Mouse (Mus musculus) hindbrain, embryonic 12.5 days (tissue): Measurements from ENCODE around the gene Hgfac. TPM values are rescaled to one million over a fixed set of nuclear protein-coding genes. Genes with fewer than 3 reads are reported as not detected.

Experiments used
- ATAC-seq: fragments of 200-750 bp; cut with Nextera tagmentation; 2 replicates; pipeline ENCODE4 v1.8.0; 2017; ENCODE audit warnings: moderate TSS enrichment; ENCODE audit not compliant: low FRiP score
- H3K27ac ChIP-seq: fragments of 300-500 bp; sonication (generic); 2 replicates; pipeline ENCODE4 v1.5.1; 2016; ENCODE audit warnings: mild to moderate bottlenecking
- H3K27me3 ChIP-seq: fragments of 300-500 bp; sonication (generic); 2 replicates; pipeline ENCODE4 v1.6.1; 2016; ENCODE audit warnings: mild to moderate bottlenecking
- H3K36me3 ChIP-seq: fragments of 300-500 bp; sonication (generic); 2 replicates; pipeline ENCODE4 v1.6.1; 2016; ENCODE audit warnings: mild to moderate bottlenecking
- H3K4me1 ChIP-seq: fragments of 300-500 bp; sonication (generic); 2 replicates; pipeline ENCODE4 v1.6.1; 2016
- H3K4me2 ChIP-seq: fragments of 300-500 bp; sonication (generic); replicated peaks from 2 replicates; pipeline ENCODE4 v1.6.1; 2016; ENCODE audit warnings: mild to moderate bottlenecking
- H3K4me3 ChIP-seq: fragments of 300-500 bp; sonication (generic); 2 replicates; pipeline ENCODE4 v1.5.1; 2016; ENCODE audit warnings: mild to moderate bottlenecking
- H3K9ac ChIP-seq: fragments of 300-500 bp; sonication (generic); 2 replicates; pipeline ENCODE4 v1.6.1; 2016; ENCODE audit warnings: mild to moderate bottlenecking, moderate library complexity
- H3K9me3 ChIP-seq: fragments of 300-500 bp; sonication (generic); replicated peaks from 2 replicates; pipeline ENCODE4 v1.6.1; 2016; ENCODE audit warnings: mild to moderate bottlenecking
- WGBS: fragments of 180-500 bp; shearing (Covaris S2); methylation state at CpG from one replicate; pipeline ENCODE4 v1.1.7; 2016; 5-methylcytosine and 5-hydroxymethylcytosine counted together
- microRNA-seq: library from miRNA; unstranded; fragments of <30 nt; microRNA quantifications from one replicate; pipeline ENCODE4, GENCODE M21; 2017
- polyA plus RNA-seq: library from polyadenylated mRNA; unstranded; fragments of >200 nt; fragmentation: Nextera tagmentation; extraction: Ambion mirVana; gene quantifications from 2 replicates; pipeline ENCODE4 v1.2.1, GENCODE M21; 2016

Gene Hgfac
- polyA plus RNA-seq, 1 experiment from 2014 or later, result 0.68 TPM

GRCm38 (mm10) chr5:35073992-35074391 is 32.7 kb downstream of the Hgfac start:
- 59% methylated on average over 9 of the region's 9 CpGs for WGBS
- Histone ChIP-seq H3K4me3 (no peak overlapping the region), H3K27ac (no peak overlapping the region), H3K9ac (no peak overlapping the region), H3K9me3 (no peaks in the 10 kb centered on the region), H3K4me2 (no peak overlapping the region), H3K4me1 (peaks cover 10% of the 10 kb centered on the region), H3K36me3 (no peaks in the 10 kb centered on the region), H3K27me3 (peaks cover 9% of the 10 kb centered on the region)
- ATAC-seq, result no peak

- Histone ChIP-seq H3K4me3 (no peak overlapping the region), H3K36me3 (no peaks in the 10 kb centered on the region), H3K4me1 (peaks cover 15% of the 10 kb centered on the region), H3K9ac (no peak overlapping the region), H3K27ac (no peak overlapping the region), H3K9me3 (no peaks in the 10 kb centered on the region), H3K4me2 (no peak overlapping the region), H3K27me3 (peaks cover 23% of the 10 kb centered on the region)
- 92% methylated on average over 1 of the region's 1 CpGs for WGBS
- ATAC-seq, result no peak
These were observed 35.1 kb downstream of the Hgfac start for GRCm38 (mm10) chr5:35076369-35076768.

GRCm38 (mm10) chr5:35079101-35079500 is 37.8 kb downstream of the Hgfac start:
- no peak for ATAC-seq
- Histone ChIP-seq H3K9ac (no peak overlapping the region), H3K27ac (no peak overlapping the region), H3K4me2 (0 out of 2 replicates have a peak overlapping the region, but pooled peaks have one; percentile 15), H3K4me1 (peaks cover 15% of the 10 kb centered on the region; the same call in 1 of the 2 replicates), H3K27me3 (peaks cover 23% of the 10 kb centered on the region), H3K4me3 (no peak overlapping the region), H3K36me3 (no peaks in the 10 kb centered on the region), H3K9me3 (no peaks in the 10 kb centered on the region)
- WGBS, result 27% methylated on average over 18 of the region's 18 CpGs

GRCm38 (mm10) chr5:35084913-35085312 is 43.6 kb downstream of the Hgfac start:
- Histone ChIP-seq H3K9ac (no peak overlapping the region), H3K4me1 (peaks cover 5% of the 10 kb centered on the region; the same call in 1 of the 2 replicates)
- ATAC-seq, result no peak

GRCm38 (mm10) chr5:35088785-35089613 is 47.7 kb downstream of the Hgfac start:
- Histone ChIP-seq H3K9me3 (no peaks in the 10 kb centered on the region), H3K4me2 (no peak overlapping the region), H3K9ac (no peak overlapping the region), H3K27ac (no peak overlapping the region), H3K27me3 (no peaks in the 10 kb centered on the region; the same call in 1 of the 2 replicates), H3K36me3 (peaks cover 26% of the 10 kb centered on the region), H3K4me3 (no peak overlapping the region), H3K4me1 (no peaks in the 10 kb centered on the region)
- 69% methylated on average over 9 of the region's 9 CpGs for WGBS
- no peak for ATAC-seq

More at GRCm38 (mm10) chr5:35084913-35085312, 43.6 kb downstream of the Hgfac start:
- H3K4me3 ChIP-seq, result no peak overlapping the region
- peaks cover 6% of the 10 kb centered on the region for H3K27me3 ChIP-seq
- H3K9me3 ChIP-seq, result no peaks in the 10 kb centered on the region
- no peak overlapping the region for H3K27ac ChIP-seq
- no peak overlapping the region for H3K4me2 ChIP-seq
- no peaks in the 10 kb centered on the region for H3K36me3 ChIP-seq
- WGBS, result 76% methylated on average over 3 of the region's 3 CpGs

GRCm38 (mm10) chr5:35089614-35089963 is 48.3 kb downstream of the Hgfac start:
- no peak for ATAC-seq
- Histone ChIP-seq H3K4me1 (no peaks in the 10 kb centered on the region), H3K9me3 (no peaks in the 10 kb centered on the region), H3K36me3 (peaks cover 30% of the 10 kb centered on the region), H3K4me3 (no peak overlapping the region), H3K27me3 (no peaks in the 10 kb centered on the region; the same call in 1 of the 2 replicates), H3K27ac (no peak overlapping the region), H3K4me2 (no peak overlapping the region), H3K9ac (no peak overlapping the region)
- 84% methylated on average over 5 of the region's 5 CpGs for WGBS

GRCm38 (mm10) chr5:35091636-35092035 is 50.3 kb downstream of the Hgfac start:
- H3K4me1 ChIP-seq, result no peaks in the 10 kb centered on the region
- peaks cover 51% of the 10 kb centered on the region for H3K36me3 ChIP-seq
- H3K9me3 ChIP-seq, result no peaks in the 10 kb centered on the region
- H3K4me2 ChIP-seq, result no peak overlapping the region
- no peak overlapping the region for H3K27ac ChIP-seq
- no peak overlapping the region for H3K9ac ChIP-seq
- 92% methylated on average over 3 of the region's 3 CpGs for WGBS
- no peak for ATAC-seq
- no peak overlapping the region for H3K4me3 ChIP-seq
- no peaks in the 10 kb centered on the region for H3K27me3 ChIP-seq

Small RNAs within 50 kb of the gene (microRNA-seq; reads per million reads assigned to microRNA genes)
- gene Mir3097, result 12.5 reads per million, percentile 23 among the genes with 10 or more reads in this experiment

Other genes with a start within 250 kb of the Hgfac start
- 1.6 TPM in 2 replicates for gene Msantd1, start 133.5 kb upstream of the Hgfac start, polyA plus RNA-seq
- gene Rgs12, start 92.1 kb upstream of the Hgfac start, polyA plus RNA-seq, result 65.3 and 67.3 TPM in 2 replicates
- gene Dok7, start 15.3 kb downstream of the Hgfac start, polyA plus RNA-seq, result 1.5 and 1.7 TPM in 2 replicates
- gene Lrpap1, start 64.3 kb downstream of the Hgfac start, polyA plus RNA-seq, result 115 and 129 TPM in 2 replicates
- gene Adra2c, start 236.8 kb downstream of the Hgfac start, polyA plus RNA-seq, result 0.36 and 0.38 TPM in 2 replicates